ENCODE assay signal across 12 mouse cellular contexts in genomic region chr10:99127691-99128261, GRCm38 (mm10). TPM values are rescaled to one million over a fixed set of nuclear protein-coding genes. Genes with fewer than 3 reads are reported as not detected.
DNase-seq lines count a peak whose midpoint lies in the region; ATAC-seq and TF ChIP-seq lines count a peak whose summit lies in the region.
"Had no signal": no experiment of that assay in that cellular context is flagged by ENCODE, and none has a peak within 500 bp of the region (broad histone marks: within the 10 kb centered on the region; RNA-seq: fewer than 3 reads in every experiment).

No protein-coding gene starts in this region.

- H3K9me3 ChIP-seq in kidney, embryonic 15.5 days (replicated peaks): no peaks in the 10 kb centered on the region
- no peaks in the 10 kb centered on the region for H3K9me3 ChIP-seq in stomach, postnatal 0 days (ENCODE audit: control insufficient read depth, low read length)
- no peaks in the 10 kb centered on the region for H3K9me3 ChIP-seq in hindbrain, postnatal 0 days (ENCODE audit: low read length)
- H3K9me3 ChIP-seq in heart, embryonic 12.5 days (replicated peaks): no peaks in the 10 kb centered on the region
- H3K9me3 ChIP-seq: embryonic facial prominence, embryonic 13.5 days; lung, embryonic 15.5 days had no signal

- DNase-seq in kidney, postnatal 25 days: no peak
- peak; percentile 79 for DNase-seq in stomach, postnatal 0 days (ENCODE audit: low spot score)
- no peak for DNase-seq in hindbrain, postnatal 0 days (ENCODE audit: low spot score)
- no peak for DNase-seq in urinary bladder, postnatal 25 days (ENCODE audit: low spot score)

- H3K27me3 ChIP-seq in kidney, embryonic 15.5 days: no peaks in the 10 kb centered on the region
- H3K27me3 ChIP-seq in stomach, postnatal 0 days (ENCODE audit: control insufficient read depth, insufficient read depth, low read length): no peaks in the 10 kb centered on the region
- H3K27me3 ChIP-seq in hindbrain, postnatal 0 days (ENCODE audit: insufficient read depth, low read length): no peaks in the 10 kb centered on the region
- H3K27me3 ChIP-seq in heart, embryonic 12.5 days (replicated peaks): no peaks in the 10 kb centered on the region
- H3K27me3 ChIP-seq: embryonic facial prominence, embryonic 13.5 days; lung, embryonic 15.5 days had no signal

- no peak for TF ChIP-seq EP300 in stomach, postnatal 0 days (optimal IDR thresholded peaks at IDR 0.05)

- no peak overlapping the region for H3K9ac ChIP-seq in kidney, embryonic 15.5 days
- H3K9ac ChIP-seq in stomach, postnatal 0 days (ENCODE audit: low read length): no peak overlapping the region
- H3K9ac ChIP-seq in hindbrain, postnatal 0 days (replicated peaks; ENCODE audit: low read length): no peak overlapping the region
- no peak overlapping the region for H3K9ac ChIP-seq in heart, embryonic 12.5 days
- H3K9ac ChIP-seq: embryonic facial prominence, embryonic 13.5 days; lung, embryonic 15.5 days had no signal

- H3K36me3 ChIP-seq in kidney, embryonic 15.5 days: peaks cover 17% of the 10 kb centered on the region
- H3K36me3 ChIP-seq in stomach, postnatal 0 days (ENCODE audit: control insufficient read depth, insufficient read depth, low read length): no peaks in the 10 kb centered on the region
- H3K36me3 ChIP-seq in hindbrain, postnatal 0 days (ENCODE audit: insufficient read depth, low read length): no peaks in the 10 kb centered on the region; the same call in 1 of the 2 replicates
- peaks cover 7% of the 10 kb centered on the region for H3K36me3 ChIP-seq in heart, embryonic 12.5 days

- H3K4me1 ChIP-seq in kidney, embryonic 15.5 days: peaks cover 21% of the 10 kb centered on the region
- no peaks in the 10 kb centered on the region; the same call in 1 of the 2 replicates for H3K4me1 ChIP-seq in stomach, postnatal 0 days (replicated peaks; ENCODE audit: control insufficient read depth, insufficient read depth)
- no peaks in the 10 kb centered on the region for H3K4me1 ChIP-seq in hindbrain, postnatal 0 days (ENCODE audit: insufficient read depth, low read length)
- H3K4me1 ChIP-seq in heart, embryonic 12.5 days (replicated peaks): peaks cover 5% of the 10 kb centered on the region

- ATAC-seq in kidney, embryonic 15.5 days (replicated peaks; ENCODE audit: low FRiP score): peak; percentile 19; the same call in 1 of the 2 replicates
- ATAC-seq in inflammation-experienced regulatory T-cells, adult 6 months: peak; percentile 51
- ATAC-seq in megakaryocyte progenitor cell, adult 5-6 weeks (replicated peaks; ENCODE audit: poor library complexity): peak; percentile 54
- ATAC-seq in stomach, postnatal 0 days (ENCODE audit: low FRiP score, low TSS enrichment): peak; percentile 58
- no peak for ATAC-seq in hindbrain, postnatal 0 days
- no peak for ATAC-seq in heart, embryonic 12.5 days (ENCODE audit: insufficient number of reproducible peaks, low FRiP score)

- H3K4me2 ChIP-seq in kidney, embryonic 15.5 days: no peak overlapping the region
- H3K4me2 ChIP-seq in stomach, postnatal 0 days (replicated peaks; ENCODE audit: low read depth): no peak overlapping the region
- no peak overlapping the region for H3K4me2 ChIP-seq in hindbrain, postnatal 0 days (ENCODE audit: low read depth, low read length)
- no peak overlapping the region for H3K4me2 ChIP-seq in heart, embryonic 12.5 days
- H3K4me2 ChIP-seq: embryonic facial prominence, embryonic 13.5 days; lung, embryonic 15.5 days had no signal

- H3K4me3 ChIP-seq in kidney, embryonic 15.5 days (replicated peaks): no peak overlapping the region
- H3K4me3 ChIP-seq in stomach, postnatal 0 days (ENCODE audit: low read depth, low read length): no peak overlapping the region
- no peak overlapping the region for H3K4me3 ChIP-seq in hindbrain, postnatal 0 days (ENCODE audit: low read length)
- H3K4me3 ChIP-seq in heart, embryonic 12.5 days: no peak overlapping the region
- H3K4me3 ChIP-seq: embryonic facial prominence, embryonic 13.5 days; lung, embryonic 15.5 days had no signal

- 59% methylated on average over 11 of the region's 11 CpGs for WGBS in kidney, embryonic 15.5 days
- 58% methylated on average over 11 of the region's 11 CpGs for WGBS in stomach, postnatal 0 days
- 78% methylated on average over 11 of the region's 11 CpGs for WGBS in hindbrain, postnatal 0 days
- 77% methylated on average over 11 of the region's 11 CpGs for WGBS in heart, embryonic 12.5 days

- no peak for TF ChIP-seq CTCF in stomach, postnatal 0 days (IDR thresholded peaks at IDR 0.05; ENCODE audit: low read depth)
- no peak for TF ChIP-seq CTCF in hindbrain, postnatal 0 days (IDR thresholded peaks at IDR 0.05; ENCODE audit: low read depth)

- no peak overlapping the region for H3K27ac ChIP-seq in kidney, embryonic 15.5 days
- peak overlapping the region; percentile 79 for H3K27ac ChIP-seq in stomach, postnatal 0 days (replicated peaks)
- H3K27ac ChIP-seq in hindbrain, postnatal 0 days: no peak overlapping the region
- no peak overlapping the region for H3K27ac ChIP-seq in heart, embryonic 12.5 days (ENCODE audit: poor library complexity, severe bottlenecking)
- H3K27ac ChIP-seq: embryonic facial prominence, embryonic 13.5 days; lung, embryonic 15.5 days had no signal

RNA-seq across cellular contexts. Expression of gene Phxr2, which starts 1.7 kb away (rescaled TPM):
- polyA plus RNA-seq in kidney, embryonic 15.5 days (2015; fragmentation: Nextera tagmentation; extraction: Ambion mirVana): not detected in 2 replicates
- not detected for polyA plus RNA-seq in inflammation-experienced regulatory T-cells, adult 6 months (2017; shearing (Covaris generic))
- total RNA-seq in megakaryocyte progenitor cell, adult 5-6 weeks (2015): not detected in 2 replicates
- not detected in 2 replicates for total RNA-seq in megakaryocyte progenitor cell, adult 5-6 weeks (2017)
- not detected in 2 replicates for polyA plus RNA-seq in stomach, postnatal 0 days (2015; fragmentation: Nextera tagmentation; extraction: Ambion mirVana)
- total RNA-seq in hindbrain, postnatal 0 days (2014; rRNA removed): not detected in 2 replicates
- polyA plus RNA-seq in hindbrain, postnatal 0 days (2015; fragmentation: Nextera tagmentation; extraction: Ambion mirVana): not detected in 2 replicates
- not detected in 2 replicates for polyA plus RNA-seq in heart, embryonic 12.5 days (2016; fragmentation: Nextera tagmentation; extraction: Ambion mirVana)
- total RNA-seq: adrenal gland, adult 18-20 months had no signal
- polyA plus RNA-seq: embryonic facial prominence, embryonic 13.5 days; gonadal fat pad, adult 2 months; lung, embryonic 15.5 days had no signal

RNA-seq across cellular contexts. Expression of gene Galnt4, which starts 19.8 kb away (rescaled TPM):
- polyA plus RNA-seq in kidney, embryonic 15.5 days (2015; fragmentation: Nextera tagmentation; extraction: Ambion mirVana): 11.1 and 12.1 TPM in 2 replicates
- 1 to 10 TPM; 2.6 to 3.4 (median 3.4) TPM for polyA plus RNA-seq in inflammation-experienced regulatory T-cells, adult 6 months (2017; shearing (Covaris generic))
- total RNA-seq in megakaryocyte progenitor cell, adult 5-6 weeks (2015): 8.5 and 10.8 TPM in 2 replicates
- 9.9 and 11.8 TPM in 2 replicates for total RNA-seq in megakaryocyte progenitor cell, adult 5-6 weeks (2017)
- polyA plus RNA-seq in stomach, postnatal 0 days (2015; fragmentation: Nextera tagmentation; extraction: Ambion mirVana): 34.0 and 34.9 TPM in 2 replicates
- total RNA-seq in hindbrain, postnatal 0 days (2014; rRNA removed): 5.1 and 5.2 TPM in 2 replicates
- 3.3 and 3.4 TPM in 2 replicates for polyA plus RNA-seq in hindbrain, postnatal 0 days (2015; fragmentation: Nextera tagmentation; extraction: Ambion mirVana)
- polyA plus RNA-seq in heart, embryonic 12.5 days (2016; fragmentation: Nextera tagmentation; extraction: Ambion mirVana): 8.4 and 8.6 TPM in 2 replicates

RNA-seq across cellular contexts. Expression of gene Poc1b, which starts 20.9 kb away (rescaled TPM):
- polyA plus RNA-seq in kidney, embryonic 15.5 days (2015; fragmentation: Nextera tagmentation; extraction: Ambion mirVana): 21.7 and 25.5 TPM in 2 replicates
- 10 to 100 TPM in 1 of 3 experiments, 1 to 10 TPM in 2; 6.8 to 10.9 (median 7.9) TPM for polyA plus RNA-seq in inflammation-experienced regulatory T-cells, adult 6 months (2017; shearing (Covaris generic))
- total RNA-seq in megakaryocyte progenitor cell, adult 5-6 weeks (2015): 32.8 and 41.8 TPM in 2 replicates
- 10.6 and 12.0 TPM in 2 replicates for total RNA-seq in megakaryocyte progenitor cell, adult 5-6 weeks (2017)
- polyA plus RNA-seq in stomach, postnatal 0 days (2015; fragmentation: Nextera tagmentation; extraction: Ambion mirVana): 6.7 and 9.4 TPM in 2 replicates
- total RNA-seq in hindbrain, postnatal 0 days (2014; rRNA removed): 10.1 and 13.8 TPM in 2 replicates
- polyA plus RNA-seq in hindbrain, postnatal 0 days (2015; fragmentation: Nextera tagmentation; extraction: Ambion mirVana): 9.7 and 11.0 TPM in 2 replicates
- polyA plus RNA-seq in heart, embryonic 12.5 days (2016; fragmentation: Nextera tagmentation; extraction: Ambion mirVana): 11.2 and 12.0 TPM in 2 replicates

Comparison
In these comparisons a context has a peak if more than half of its experiments do, and no peak if none do; other contexts are left out.
1. ATAC-seq: peak in kidney, embryonic 15.5 days (single experiment), inflammation-experienced regulatory T-cells, adult 6 months (single experiment), megakaryocyte progenitor cell, adult 5-6 weeks (single experiment) and stomach, postnatal 0 days (single experiment); none in hindbrain, postnatal 0 days (single experiment) and heart, embryonic 12.5 days (single experiment).